Mouse (Mus musculus) ES-Bruce4 (cell line): ENCODE data around the gene Sytl1.
A peak's percentile ranks its signal among the peaks of the same experiment; 100 is the strongest.

Experiments
- CTCF ChIP-seq: IDR thresholded peaks from one replicate; pipeline ENCODE4 v1.8.1; 2011; ENCODE audit warnings: low read depth, low read length
- EP300 ChIP-seq: IDR thresholded peaks from 2 replicates; pipeline ENCODE4 v1.6.1; 2011; ENCODE audit warnings: low read depth, low read length; ENCODE audit not compliant: insufficient read depth
- POLR2A ChIP-seq: IDR thresholded peaks from one replicate; pipeline ENCODE4 v1.8.1; 2011; ENCODE audit warnings: low read length; ENCODE audit not compliant: insufficient read depth

GRCm38 (mm10) chr4:133240934-133241908 lies 21.7 kb downstream of the Sytl1 start:
- TF ChIP-seq CTCF: no peak
- peak; percentile 78 for TF ChIP-seq POLR2A
- no peak for TF ChIP-seq EP300
